Mouse (Mus musculus): ENCODE data around the gene Suz12. TPM values are rescaled to one million over a fixed set of nuclear protein-coding genes. Genes with fewer than 3 reads are reported as not detected.
A peak's percentile ranks its signal among the peaks of the same experiment; 100 is the strongest.

Suz12 gene
- total and polyA plus RNA-seq, 2 experiments from 2014 or later, result 9.4 to 17.3 TPM

GRCm38 (mm10) chr11:79962125-79962876 is 30.6 kb upstream of the Suz12 start, which contains the start of gene Utp6:
Gene Utp6, minus strand, starts transcription at chr11:79962390.
- DNase-seq (ENCODE audit: low spot score), result peak; percentile 98
- peak within 1 kb of the TSS; percentile 72 for H3K4me2 ChIP-seq (ENCODE audit: low read depth, low read length)
- H3K27ac ChIP-seq (ENCODE audit: low read depth), result peak within 1 kb of the TSS; percentile 66; the same call in 1 of the 2 replicates
- WGBS, result 1% methylated on average over 46 of the region's 46 CpGs
- H3K27me3 ChIP-seq (ENCODE audit: control insufficient read depth, insufficient read depth, low read length), result no peaks in the 10 kb centered on the region
- H3K4me1 ChIP-seq (ENCODE audit: control insufficient read depth, insufficient read depth), result peaks cover 7% of the 10 kb centered on the region; the same call in 1 of the 2 replicates
- peaks cover 13% of the 10 kb centered on the region for H3K36me3 ChIP-seq (replicated peaks; ENCODE audit: control insufficient read depth, insufficient read depth, low read length)
- H3K4me3 ChIP-seq (ENCODE audit: low read depth, low read length), result peak within 1 kb of the TSS; percentile 78
- H3K9ac ChIP-seq (replicated peaks; ENCODE audit: low read depth, low read length), result peak within 1 kb of the TSS; percentile 71
- peak; percentile 95 for ATAC-seq (ENCODE audit: insufficient read depth, low read depth)
- H3K9me3 ChIP-seq (replicated peaks; ENCODE audit: control insufficient read depth, low read length), result no peaks in the 10 kb centered on the region
- TF ChIP-seq EP300 (IDR thresholded peaks at IDR 0.05; ENCODE audit: low read depth) (peak; percentile 50; the same call in 1 of the 2 replicates), CTCF (IDR thresholded peaks at IDR 0.05; ENCODE audit: low read depth) (peak; percentile 91)

GRCm38 (mm10) chr11:79962877-79963183 is 30.1 kb upstream of the Suz12 start:
- Histone ChIP-seq H3K36me3 (replicated peaks; ENCODE audit: control insufficient read depth, insufficient read depth, low read length) (peaks cover 9% of the 10 kb centered on the region), H3K27me3 (ENCODE audit: control insufficient read depth, insufficient read depth, low read length) (no peaks in the 10 kb centered on the region), H3K4me2 (ENCODE audit: low read depth, low read length) (peak overlapping the region; percentile 72), H3K4me3 (ENCODE audit: low read depth, low read length) (peak overlapping the region; percentile 78), H3K9me3 (replicated peaks; ENCODE audit: control insufficient read depth, low read length) (no peaks in the 10 kb centered on the region), H3K9ac (replicated peaks; ENCODE audit: low read depth, low read length) (peak overlapping the region; percentile 71; the same call in 1 of the 2 replicates), H3K4me1 (ENCODE audit: control insufficient read depth, insufficient read depth) (peaks cover 7% of the 10 kb centered on the region; the same call in 1 of the 2 replicates), H3K27ac (ENCODE audit: low read depth) (no peak overlapping the region)
- no peak for ATAC-seq (ENCODE audit: insufficient read depth, low read depth)
- TF ChIP-seq EP300 (IDR thresholded peaks at IDR 0.05; ENCODE audit: low read depth) (no peak), CTCF (IDR thresholded peaks at IDR 0.05; ENCODE audit: low read depth) (no peak)
- DNase-seq (ENCODE audit: low spot score), result no peak
- 3% methylated on average over 9 of the region's 9 CpGs for WGBS

- TF ChIP-seq EP300 (IDR thresholded peaks at IDR 0.05; ENCODE audit: low read depth) (no peak), CTCF (IDR thresholded peaks at IDR 0.05; ENCODE audit: low read depth) (no peak)
- ATAC-seq (ENCODE audit: insufficient read depth, low read depth) (no peak), DNase-seq (ENCODE audit: low spot score) (no peak)
- Histone ChIP-seq H3K27me3 (ENCODE audit: control insufficient read depth, insufficient read depth, low read length) (no peaks in the 10 kb centered on the region), H3K4me1 (ENCODE audit: control insufficient read depth, insufficient read depth) (peaks cover 7% of the 10 kb centered on the region; the same call in 1 of the 2 replicates), H3K4me2 (ENCODE audit: low read depth, low read length) (peak overlapping the region; percentile 72; the same call in 1 of the 2 replicates), H3K27ac (ENCODE audit: low read depth) (no peak overlapping the region), H3K9me3 (replicated peaks; ENCODE audit: control insufficient read depth, low read length) (no peaks in the 10 kb centered on the region), H3K4me3 (ENCODE audit: low read depth, low read length) (peak overlapping the region; percentile 78; the same call in 1 of the 2 replicates), H3K9ac (replicated peaks; ENCODE audit: low read depth, low read length) (no peak overlapping the region), H3K36me3 (replicated peaks; ENCODE audit: control insufficient read depth, insufficient read depth, low read length) (peaks cover 4% of the 10 kb centered on the region; the same call in 1 of the 2 replicates)
- 55% methylated on average over 8 of the region's 8 CpGs for WGBS
These were observed 29.5 kb upstream of the Suz12 start for GRCm38 (mm10) chr11:79963212-79963974.

GRCm38 (mm10) chr11:79965896-79966295 is 27.0 kb upstream of the Suz12 start:
- TF ChIP-seq EP300 (IDR thresholded peaks at IDR 0.05; ENCODE audit: low read depth), result no peak
- TF ChIP-seq CTCF (IDR thresholded peaks at IDR 0.05; ENCODE audit: low read depth), result no peak
- Histone ChIP-seq H3K36me3 (replicated peaks; ENCODE audit: control insufficient read depth, insufficient read depth, low read length) (no peaks in the 10 kb centered on the region), H3K27ac (ENCODE audit: low read depth) (no peak overlapping the region), H3K9me3 (replicated peaks; ENCODE audit: control insufficient read depth, low read length) (no peaks in the 10 kb centered on the region), H3K4me3 (ENCODE audit: low read depth, low read length) (no peak overlapping the region), H3K4me2 (ENCODE audit: low read depth, low read length) (no peak overlapping the region), H3K4me1 (ENCODE audit: control insufficient read depth, insufficient read depth) (peaks cover 6% of the 10 kb centered on the region; the same call in 1 of the 2 replicates), H3K9ac (replicated peaks; ENCODE audit: low read depth, low read length) (no peak overlapping the region), H3K27me3 (ENCODE audit: control insufficient read depth, insufficient read depth, low read length) (no peaks in the 10 kb centered on the region)
- no peak for ATAC-seq (ENCODE audit: insufficient read depth, low read depth)
- WGBS, result 38% methylated on average over 8 of the region's 8 CpGs
- no peak for DNase-seq (ENCODE audit: low spot score)

- no peak for ATAC-seq (ENCODE audit: insufficient read depth, low read depth)
- 73% methylated on average over 10 of the region's 10 CpGs for WGBS
- no peaks in the 10 kb centered on the region; the same call in 1 of the 2 replicates for H3K4me1 ChIP-seq (ENCODE audit: control insufficient read depth, insufficient read depth)
- no peak for TF ChIP-seq EP300 (IDR thresholded peaks at IDR 0.05; ENCODE audit: low read depth)
- TF ChIP-seq CTCF (IDR thresholded peaks at IDR 0.05; ENCODE audit: low read depth), result no peak
- H3K27ac ChIP-seq (ENCODE audit: low read depth), result no peak overlapping the region
- H3K9ac ChIP-seq (replicated peaks; ENCODE audit: low read depth, low read length), result no peak overlapping the region
- no peak overlapping the region for H3K4me3 ChIP-seq (ENCODE audit: low read depth, low read length)
- no peaks in the 10 kb centered on the region for H3K9me3 ChIP-seq (replicated peaks; ENCODE audit: control insufficient read depth, low read length)
- no peak for DNase-seq (ENCODE audit: low spot score)
- no peak overlapping the region for H3K4me2 ChIP-seq (ENCODE audit: low read depth, low read length)
- no peaks in the 10 kb centered on the region for H3K36me3 ChIP-seq (replicated peaks; ENCODE audit: control insufficient read depth, insufficient read depth, low read length)
- 0 out of 2 replicates have a peak, but pooled peaks cover 3% of the 10 kb centered on the region for H3K27me3 ChIP-seq (ENCODE audit: control insufficient read depth, insufficient read depth, low read length)
These were observed 25.2 kb upstream of the Suz12 start for GRCm38 (mm10) chr11:79967752-79968151.
